Mouse (Mus musculus): ENCODE data around the gene Aldh9a1. TPM values are rescaled to one million over a fixed set of nuclear protein-coding genes. Genes with fewer than 3 reads are reported as not detected.

Aldh9a1 gene
- polyA plus RNA-seq, 1 experiment, result 33.4 TPM

DNA sequence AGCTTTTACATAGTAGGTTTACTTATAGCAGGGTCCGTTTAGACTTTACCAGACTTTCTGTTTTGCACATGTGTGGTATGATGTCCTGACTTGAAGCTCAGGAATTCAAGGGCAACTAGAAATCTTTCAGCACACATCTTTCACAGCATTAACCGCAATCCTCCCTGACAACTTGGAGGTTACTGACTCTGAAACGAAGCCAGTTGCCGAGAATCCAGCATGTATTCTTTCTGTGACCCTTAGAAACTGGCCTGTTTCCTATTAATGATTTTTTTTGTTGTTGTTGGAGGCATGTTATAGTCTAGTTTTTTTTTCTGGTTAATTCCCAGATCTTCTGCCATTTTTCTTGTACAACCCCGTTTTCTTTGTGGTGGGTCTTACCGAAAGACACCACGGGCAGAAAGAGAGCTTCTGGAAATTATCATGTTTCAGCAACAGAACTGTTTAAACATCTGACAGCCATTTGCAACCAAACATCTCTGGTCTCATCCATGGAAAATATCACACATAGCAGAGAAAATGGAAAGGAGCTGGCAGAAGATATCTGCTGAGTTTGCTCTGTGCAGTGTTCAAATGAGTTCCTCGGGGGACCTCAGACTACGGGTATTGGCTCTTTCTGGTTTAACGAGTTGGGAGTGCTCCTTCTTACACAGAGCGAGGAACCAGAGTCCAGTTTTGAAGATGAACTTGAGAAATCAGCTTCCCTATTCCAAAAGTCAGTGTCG is 62.4 kb downstream of the Aldh9a1 start:
- TF ChIP-seq POLR2A (IDR thresholded peaks at IDR 0.05; ENCODE audit: extremely low read depth, insufficient read depth, low read length) (no peak), CTCF (IDR thresholded peaks at IDR 0.05; ENCODE audit: extremely low read depth, insufficient read depth, low read length) (no peak)
- H3K4me3 ChIP-seq (ENCODE audit: insufficient read depth, low read length), result no peak overlapping the region
- H3K4me1 ChIP-seq (ENCODE audit: control insufficient read depth, insufficient read depth, low read length), result no peaks in the 10 kb centered on the region
- H3K27ac ChIP-seq (ENCODE audit: insufficient read depth, low read length), result no peak overlapping the region

DNA sequence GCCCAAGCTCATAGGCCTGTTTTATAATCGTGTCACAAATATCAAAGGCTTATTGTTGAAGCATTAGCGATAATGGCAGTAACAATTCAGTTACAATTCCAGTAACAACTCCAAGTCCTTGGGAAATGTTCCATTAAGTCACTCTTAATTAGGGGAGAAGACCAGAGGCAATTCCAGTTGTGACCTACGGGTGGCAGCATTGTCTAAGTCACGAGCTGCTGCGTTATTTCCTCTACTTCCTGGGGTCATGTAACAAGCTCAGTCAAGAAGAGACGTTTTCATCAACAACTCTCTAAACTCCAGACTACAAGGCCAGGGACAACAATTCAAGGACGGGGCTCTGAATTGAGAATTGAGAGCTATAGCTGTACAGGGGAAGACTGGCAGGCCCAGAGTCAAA is 65.1 kb downstream of the Aldh9a1 start:
- no peak overlapping the region for H3K4me3 ChIP-seq (ENCODE audit: insufficient read depth, low read length)
- no peaks in the 10 kb centered on the region for H3K4me1 ChIP-seq (ENCODE audit: control insufficient read depth, insufficient read depth, low read length)
- TF ChIP-seq POLR2A (IDR thresholded peaks at IDR 0.05; ENCODE audit: extremely low read depth, insufficient read depth, low read length), result no peak
- peak; percentile 99 for TF ChIP-seq CTCF (IDR thresholded peaks at IDR 0.05; ENCODE audit: extremely low read depth, insufficient read depth, low read length)
- H3K27ac ChIP-seq (ENCODE audit: insufficient read depth, low read length), result no peak overlapping the region

Other genes starting within 250 kb of the Aldh9a1 start
- gene Uck2, start 64.7 kb upstream of the Aldh9a1 start, polyA plus RNA-seq (2012; rRNA removed), result 19.7 and 20.5 TPM in 2 replicates
- gene Tmco1, start 41.6 kb upstream of the Aldh9a1 start, polyA plus RNA-seq (2012; rRNA removed), result 61.4 and 70.4 TPM in 2 replicates
- gene Mgst3, start 43.9 kb downstream of the Aldh9a1 start, polyA plus RNA-seq (2012; rRNA removed), result 209 and 231 TPM in 2 replicates
- gene Lrrc52, start 116.8 kb downstream of the Aldh9a1 start, polyA plus RNA-seq (2012; rRNA removed), result not detected in 2 replicates
- gene Rxrg, start 248.4 kb downstream of the Aldh9a1 start, polyA plus RNA-seq (2012; rRNA removed), result 1.7 and 12.9 TPM in 2 replicates